In the genomic region with DNA sequence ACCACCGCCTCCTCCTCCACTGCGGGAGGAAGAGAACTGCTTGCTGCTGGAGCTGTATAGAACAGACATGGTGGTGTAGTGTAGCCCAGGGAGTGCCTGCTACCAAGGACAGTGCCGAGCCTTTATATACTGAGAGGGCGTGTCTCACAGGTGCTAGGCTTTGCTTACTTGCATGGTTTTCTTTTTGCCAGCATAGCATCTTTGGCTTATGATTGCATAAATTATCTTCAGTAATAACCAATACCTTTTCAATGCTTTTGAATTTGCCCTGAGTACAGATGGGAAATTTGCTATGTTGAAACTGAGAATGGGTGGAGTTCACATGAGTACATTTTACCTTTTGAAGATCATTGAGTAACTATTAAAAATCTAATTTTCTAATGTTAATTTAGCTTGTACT, we compare ENCODE assay signal across 9 mouse cellular contexts. TPM values are rescaled to one million over a fixed set of nuclear protein-coding genes. Genes with fewer than 3 reads are reported as not detected.
DNase-seq lines count a peak whose midpoint lies in the region; ATAC-seq and TF ChIP-seq lines count a peak whose summit lies in the region.
"Had no signal": no experiment of that assay in that cellular context is flagged by ENCODE, and none has a peak within 500 bp of the region (broad histone marks: within the 10 kb centered on the region; RNA-seq: fewer than 3 reads in every experiment).

A gene (minus strand): TSS at position 101 of the 400 bp plus-strand sequence.

- no peak within 1 kb of the TSS for H3K9ac ChIP-seq in kidney, embryonic 15.5 days
- no peak within 1 kb of the TSS for H3K9ac ChIP-seq in forebrain, embryonic 15.5 days (replicated peaks)
- H3K9ac ChIP-seq: liver, postnatal 0 days had no signal

- H3K36me3 ChIP-seq in kidney, embryonic 15.5 days = no peaks in the 10 kb centered on the region
- no peaks in the 10 kb centered on the region for H3K36me3 ChIP-seq in forebrain, embryonic 15.5 days
- peaks cover 4% of the 10 kb centered on the region; the same call in 1 of the 2 replicates for H3K36me3 ChIP-seq in midbrain, embryonic 10.5 days

- TF ChIP-seq CTCF in brain, embryonic 14.5 days (IDR thresholded peaks at IDR 0.05; ENCODE audit: borderline replicate concordance, extremely low read depth, insufficient read depth, insufficient read length) = no peak

- ATAC-seq in kidney, embryonic 15.5 days (replicated peaks; ENCODE audit: low FRiP score) = no peak
- ATAC-seq in forebrain, embryonic 15.5 days (replicated peaks) = no peak
- no peak for ATAC-seq in megakaryocyte progenitor cell, adult 5-6 weeks (replicated peaks; ENCODE audit: poor library complexity)
- ATAC-seq: liver, postnatal 0 days had no signal

- 0 out of 2 replicates have a peak, but pooled peaks cover 10% of the 10 kb centered on the region for H3K4me1 ChIP-seq in kidney, embryonic 15.5 days
- peaks cover 10% of the 10 kb centered on the region; the same call in 1 of the 2 replicates for H3K4me1 ChIP-seq in forebrain, embryonic 15.5 days
- H3K4me1 ChIP-seq in midbrain, embryonic 10.5 days = peaks cover 16% of the 10 kb centered on the region

- no peak within 1 kb of the TSS for H3K27ac ChIP-seq in kidney, embryonic 15.5 days
- H3K27ac ChIP-seq in forebrain, embryonic 15.5 days (replicated peaks) = no peak within 1 kb of the TSS
- no peak within 1 kb of the TSS for H3K27ac ChIP-seq in midbrain, embryonic 10.5 days (replicated peaks)

- H3K9me3 ChIP-seq in kidney, embryonic 15.5 days (replicated peaks) = no peaks in the 10 kb centered on the region
- no peaks in the 10 kb centered on the region for H3K9me3 ChIP-seq in forebrain, embryonic 15.5 days
- H3K9me3 ChIP-seq in midbrain, embryonic 10.5 days (replicated peaks) = no peaks in the 10 kb centered on the region

- 87% methylated on average over 4 of the region's 4 CpGs for WGBS in kidney, embryonic 15.5 days
- WGBS in forebrain, embryonic 15.5 days = 78% methylated on average over 4 of the region's 4 CpGs
- 82% methylated on average over 4 of the region's 4 CpGs for WGBS in midbrain, embryonic 10.5 days

- no peak within 1 kb of the TSS for H3K4me3 ChIP-seq in kidney, embryonic 15.5 days (replicated peaks)
- no peak within 1 kb of the TSS for H3K4me3 ChIP-seq in forebrain, embryonic 15.5 days
- H3K4me3 ChIP-seq in midbrain, embryonic 10.5 days = no peak within 1 kb of the TSS

- H3K4me2 ChIP-seq in kidney, embryonic 15.5 days = no peak within 1 kb of the TSS
- no peak within 1 kb of the TSS for H3K4me2 ChIP-seq in forebrain, embryonic 15.5 days (replicated peaks)

- no peak for TF ChIP-seq POLR2A in brain, embryonic 14.5 days (IDR thresholded peaks at IDR 0.05; ENCODE audit: borderline replicate concordance, extremely low read depth, insufficient read depth, insufficient read length, poor library complexity, severe bottlenecking)

- no peak for DNase-seq in kidney, postnatal 14 days
- DNase-seq in brain, embryonic 14.5 days (ENCODE audit: low read depth) = no peak
- no peak for DNase-seq in midbrain, embryonic 10.5 days (ENCODE audit: low spot score)
- no peak for DNase-seq in cerebellum, postnatal 10 days
- DNase-seq in T-cell, adult 2 months (ENCODE audit: low spot score) = no peak
- DNase-seq: liver, postnatal 0 days had no signal

- H3K27me3 ChIP-seq in kidney, embryonic 15.5 days = no peaks in the 10 kb centered on the region
- H3K27me3 ChIP-seq in forebrain, embryonic 15.5 days = no peaks in the 10 kb centered on the region
- H3K27me3 ChIP-seq in midbrain, embryonic 10.5 days (ENCODE audit: low read depth, poor library complexity, severe bottlenecking) = peaks cover 3% of the 10 kb centered on the region; the same call in 1 of the 2 replicates

RNA-seq across cellular contexts. Expression of the gene that starts here (rescaled TPM):
- 28.7 and 35.2 TPM in 2 replicates for polyA plus RNA-seq in kidney, embryonic 15.5 days (2015; fragmentation: Nextera tagmentation; extraction: Ambion mirVana)
- polyA plus RNA-seq in brain, embryonic 14.5 days (2012; rRNA removed) = 11.9 and 20.0 TPM in 2 replicates
- polyA plus RNA-seq in forebrain, embryonic 15.5 days (2015; fragmentation: Nextera tagmentation; extraction: Ambion mirVana) = 31.6 and 36.1 TPM in 2 replicates
- 24.0 and 27.6 TPM in 2 replicates for polyA plus RNA-seq in midbrain, embryonic 10.5 days (2016; fragmentation: Nextera tagmentation; extraction: Ambion mirVana)
- 2.3 and 7.2 TPM in 2 replicates for total RNA-seq in megakaryocyte progenitor cell, adult 5-6 weeks (2015)
- 0.47 TPM in 1 of 2 replicates, not detected in the other for total RNA-seq in megakaryocyte progenitor cell, adult 5-6 weeks (2017)
